Mouse (Mus musculus) B cell, adult 67 days (primary cell): ENCODE data around the gene Ceacam20. TPM values are rescaled to one million over a fixed set of nuclear protein-coding genes. Genes with fewer than 3 reads are reported as not detected.

Experiments used
- total RNA-seq, 2 experiments: library from RNA; stranded (reverse); gene quantifications; 4 replicates each; pipeline ENCODE4 v1.2.4; 2023

Gene Ceacam20
- not detected for total RNA-seq

DNA sequence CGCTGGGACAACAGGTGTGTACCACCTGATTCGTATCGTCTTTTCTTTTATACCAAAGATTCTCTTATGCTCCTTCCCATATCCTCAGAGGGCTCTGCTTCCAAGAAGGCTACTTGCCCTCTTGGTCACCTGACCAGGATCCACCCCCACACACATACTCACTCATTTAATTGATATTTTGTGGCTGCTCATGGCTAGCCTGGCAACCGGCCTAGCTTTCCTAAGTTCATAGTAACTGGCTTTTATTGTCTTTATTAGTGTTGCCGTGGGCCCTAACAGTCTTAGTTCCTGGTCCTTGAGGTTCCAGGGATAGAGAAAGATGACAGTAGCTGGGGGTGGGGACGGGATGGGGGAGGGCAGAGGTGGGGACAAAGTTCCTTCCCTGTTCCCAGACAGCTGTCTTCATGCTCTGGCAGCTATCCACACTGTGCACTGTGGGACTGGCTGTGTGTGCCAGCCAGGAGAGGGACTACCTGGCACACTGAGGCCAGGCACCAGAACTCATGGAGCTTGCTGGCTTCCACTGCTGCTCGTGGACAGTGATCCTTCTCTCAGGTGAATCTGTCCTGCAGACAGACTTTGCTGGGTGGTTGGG, at the start of gene Ceacam20:
Gene Ceacam20, plus strand, starts transcription at position 428 of the 595 bp plus-strand sequence.

GRCm38 (mm10) chr7:19920506-19921261, 44.5 kb upstream of the Ceacam20 start, which contains the start of gene Pvr:
Pvr (minus strand) TSS chr7:19921160.

GRCm38 (mm10) chr7:19950589-19950988, 14.6 kb upstream of the Ceacam20 start, which contains the start of gene Igsf23:
Igsf23 (minus strand) TSS chr7:19950756.

GRCm38 (mm10) chr7:19991165-19991564, 26.0 kb downstream of the Ceacam20 start, which contains the start of gene Nlrp9b:
Nlrp9b (plus strand) TSS chr7:19991465.

Other genes starting within 250 kb of the Ceacam20 start
- 10 to 100 TPM; 55.4 to 63.8 TPM for gene Tomm40, start 250.0 kb upstream of the Ceacam20 start, total RNA-seq
- gene Nectin2, start 214.9 kb upstream of the Ceacam20 start, total RNA-seq = not detected
- not detected for gene Bcam, start 194.4 kb upstream of the Ceacam20 start, total RNA-seq
- 1 to 10 TPM in 1 of 2 experiments, not detected in 1; 1.8 TPM for gene Cblc, start 168.6 kb upstream of the Ceacam20 start, total RNA-seq
- 10 to 100 TPM; 64.0 to 80.4 TPM for gene Bcl3, start 142.6 kb upstream of the Ceacam20 start, total RNA-seq
- not detected for gene Gm19345, start 113.4 kb upstream of the Ceacam20 start, total RNA-seq
- 10 to 100 TPM; 14.4 to 16.7 TPM for gene Ceacam16, start 104.1 kb upstream of the Ceacam20 start, total RNA-seq
- not detected for gene Ceacam19, start 77.4 kb upstream of the Ceacam20 start, total RNA-seq
- 10 to 100 TPM; 20.9 to 22.8 TPM for gene Pvr, start 44.3 kb upstream of the Ceacam20 start, total RNA-seq
- not detected for gene Igsf23, start 14.7 kb upstream of the Ceacam20 start, total RNA-seq
- not detected for gene Nlrp9b, start 26.1 kb downstream of the Ceacam20 start, total RNA-seq
- gene Vmn1r91, start 134.3 kb downstream of the Ceacam20 start, total RNA-seq = not detected
- not detected for gene Gm16442, start 157.2 kb downstream of the Ceacam20 start, total RNA-seq
- gene Vmn1r93, start 173.7 kb downstream of the Ceacam20 start, total RNA-seq = not detected
- gene Vmn1r94, start 203.0 kb downstream of the Ceacam20 start, total RNA-seq = not detected
- not detected for gene Vmn1r95, start 228.3 kb downstream of the Ceacam20 start, total RNA-seq
- gene Gm6164, start 240.2 kb downstream of the Ceacam20 start, total RNA-seq = not detected